Mouse (Mus musculus): Measurements from ENCODE around the gene Lin52.

The Lin52 gene

GRCm38 (mm10) chr12:84541391-84541958 lies 90.3 kb downstream of the Lin52 start:
- no peak for DNase-seq

GRCm38 (mm10) chr12:84546028-84546427 lies 94.8 kb downstream of the Lin52 start:
- DNase-seq, result peak; percentile 79 to 86

GRCm38 (mm10) chr12:84546577-84547085 lies 95.4 kb downstream of the Lin52 start:
- DNase-seq, result no peak

- DNase-seq, result no peak
Measured at GRCm38 (mm10) chr12:84548251-84548650, 97.0 kb downstream of the Lin52 start.

- no peak for DNase-seq
Measured at GRCm38 (mm10) chr12:84555218-84555617, 104.0 kb downstream of the Lin52 start.

GRCm38 (mm10) chr12:84562558-84562957 lies 111.3 kb downstream of the Lin52 start:
- DNase-seq, result no peak

GRCm38 (mm10) chr12:84567576-84567975 lies 116.4 kb downstream of the Lin52 start:
- DNase-seq, result no peak

GRCm38 (mm10) chr12:84569336-84569970 lies 118.2 kb downstream of the Lin52 start, which contains the start of gene Vsx2:
TSS of gene Vsx2 (plus strand) at chr12:84569762.
- no peak for DNase-seq

- DNase-seq, result no peak
Measured at GRCm38 (mm10) chr12:84569976-84570693, 118.9 kb downstream of the Lin52 start.

- DNase-seq, result no peak
Measured at GRCm38 (mm10) chr12:84570694-84571415, 119.6 kb downstream of the Lin52 start.

GRCm38 (mm10) chr12:84571466-84572340 lies 120.5 kb downstream of the Lin52 start:
- DNase-seq, result peak; percentile 11 to 54

- no peak for DNase-seq
Measured at GRCm38 (mm10) chr12:84572341-84572720, 121.1 kb downstream of the Lin52 start.

- DNase-seq, result no peak
Measured at GRCm38 (mm10) chr12:84573094-84573493, 121.9 kb downstream of the Lin52 start.

- no peak for DNase-seq
Measured at GRCm38 (mm10) chr12:84577768-84578439, 126.7 kb downstream of the Lin52 start.

- no peak for DNase-seq
Measured at GRCm38 (mm10) chr12:84578440-84578770, 127.2 kb downstream of the Lin52 start.

GRCm38 (mm10) chr12:84581285-84581684 lies 130.1 kb downstream of the Lin52 start:
- DNase-seq, result no peak

GRCm38 (mm10) chr12:84589825-84590761 lies 138.9 kb downstream of the Lin52 start:
- peak; percentile 99 for DNase-seq
